Mouse (Mus musculus) neural tube, embryonic 11.5 days (tissue): ENCODE data around the gene Inava. TPM values are rescaled to one million over a fixed set of nuclear protein-coding genes. Genes with fewer than 3 reads are reported as not detected.

Experiments used
- polyA plus RNA-seq: library from polyadenylated mRNA; unstranded; fragments of >200 nt; fragmentation: Nextera tagmentation; extraction: Ambion mirVana; gene quantifications from 2 replicates; pipeline ENCODE4 v1.2.1, GENCODE M21; 2014

The Inava gene
- polyA plus RNA-seq, 1 experiment from 2014 or later, result 16.5 TPM

Other genes starting within 250 kb of the Inava start
- gene Igfn1, start 227.9 kb downstream of the Inava start, polyA plus RNA-seq, result not detected in 2 replicates
- gene Tmem9, start 226.1 kb downstream of the Inava start, polyA plus RNA-seq, result 64.6 and 79.4 TPM in 2 replicates
- gene Ascl5, start 183.5 kb downstream of the Inava start, polyA plus RNA-seq, result not detected in 2 replicates
- 0.73 and 1.2 TPM in 2 replicates for gene Cacna1s, start 181.5 kb downstream of the Inava start, polyA plus RNA-seq
- 14.3 and 17.0 TPM in 2 replicates for gene Kif21b, start 102.9 kb downstream of the Inava start, polyA plus RNA-seq
- gene Mroh3, start 21.4 kb downstream of the Inava start, polyA plus RNA-seq, result not detected in 2 replicates
- gene Gpr25, start 26.6 kb upstream of the Inava start, polyA plus RNA-seq, result not detected in 2 replicates
- 34.7 and 34.9 TPM in 2 replicates for gene Camsap2, start 111.8 kb upstream of the Inava start, polyA plus RNA-seq
- 18.5 and 20.1 TPM in 2 replicates for gene Ddx59, start 181.0 kb upstream of the Inava start, polyA plus RNA-seq
- 7.0 and 9.0 TPM in 2 replicates for gene Kif14, start 232.1 kb upstream of the Inava start, polyA plus RNA-seq